Mouse (Mus musculus): ENCODE measurements around the gene Trub2. TPM values are rescaled to one million over a fixed set of nuclear protein-coding genes. Genes with fewer than 3 reads are reported as not detected.

Gene Trub2
- total and polyA plus RNA-seq, 3 experiments: 32.6 to 41.4 (median 39.0) TPM

GRCm38 (mm10) chr2:29738799-29739198 lies 49.5 kb downstream of the Trub2 start:
- H3K9ac ChIP-seq (ENCODE audit: insufficient read depth, low read depth): no peak overlapping the region

GRCm38 (mm10) chr2:29737209-29737925 lies 50.9 kb downstream of the Trub2 start:
- no peak overlapping the region for H3K4me2 ChIP-seq (ENCODE audit: insufficient read depth, low read depth, poor library complexity, severe bottlenecking)
- H3K4me3 ChIP-seq (replicated peaks in 1 of 3; ENCODE audit: low read depth in 2 of 3, low read length in 2 of 3, poor library complexity in 1 of 3): no peak overlapping the region
- H3K27ac ChIP-seq (ENCODE audit: insufficient read depth, low read depth): no peak overlapping the region
- no peak overlapping the region for H3K9ac ChIP-seq (ENCODE audit: insufficient read depth, low read depth)
- H3K36me3 ChIP-seq (replicated peaks in 1 of 2; ENCODE audit: control insufficient read depth in 1 of 2, insufficient read depth in 1 of 2, low read length in 1 of 2): peaks cover 80 to 86% of the 10 kb centered on the region in 2 experiments
- DNase-seq (ENCODE audit: extremely low read depth): no peak
- no peaks in the 10 kb centered on the region for H3K79me2 ChIP-seq (replicated peaks; ENCODE audit: control insufficient read depth, extremely low read depth, insufficient read depth, poor library complexity, severe bottlenecking)
- in situ Hi-C loops (cut with MboI; ENCODE audit: low pct_ligation_motif_present, low pct_unique_long_range_greater_than_20kb, low sequenced_read_pairs) (no loop called here), dilution Hi-C loops (cut with MboI; ENCODE audit: extremely low pct_ligation_motif_present, extremely low pct_unique_long_range_greater_than_20kb, low sequenced_read_pairs) (no loop called here)
- peaks cover 0 to 31% of the 10 kb centered on the region in 2 experiments; a peak in 2 of 4 replicates for H3K4me1 ChIP-seq (ENCODE audit: control insufficient read depth in 1 of 2, insufficient read depth in 2 of 2)
- H3K27me3 ChIP-seq (replicated peaks): no peaks in the 10 kb centered on the region
- no peak for TF ChIP-seq ZC3H11A (IDR thresholded peaks at IDR 0.05; ENCODE audit: low read depth, low read length)
- no peak for TF ChIP-seq ETS1 (conservative IDR thresholded peaks at IDR 0.05; ENCODE audit: low read depth, low read length)
- TF ChIP-seq TCF12 (IDR thresholded peaks at IDR 0.05; ENCODE audit: low read depth, low read length): no peak
- no peak for TF ChIP-seq KAT2A (IDR thresholded peaks at IDR 0.05; ENCODE audit: insufficient replicate concordance, low read length)
- TF ChIP-seq E2F4 (IDR thresholded peaks at IDR 0.05; ENCODE audit: insufficient replicate concordance, low read depth, low read length): no peak
- TF ChIP-seq MYC (IDR thresholded peaks at IDR 0.05; ENCODE audit: low read depth, low read length): no peak
- no peak for TF ChIP-seq PAX5 (IDR thresholded peaks at IDR 0.05; ENCODE audit: low read length)
- no peak for TF ChIP-seq RCOR1 (conservative IDR thresholded peaks at IDR 0.05; ENCODE audit: low read depth, low read length)
- no peak for TF ChIP-seq GABPA (IDR thresholded peaks at IDR 0.05; ENCODE audit: insufficient replicate concordance, low read depth, low read length)
- TF ChIP-seq EP300 (IDR thresholded peaks at IDR 0.05; ENCODE audit: low read length): no peak
- no peak for TF ChIP-seq NRF1 (IDR thresholded peaks at IDR 0.05; ENCODE audit: low read depth, low read length)
- TF ChIP-seq MXI1 (IDR thresholded peaks at IDR 0.05; ENCODE audit: low read depth, low read length): no peak
- no peak for TF ChIP-seq SMC3 (IDR thresholded peaks at IDR 0.05; ENCODE audit: low read depth, low read length)
- TF ChIP-seq MAX (IDR thresholded peaks at IDR 0.05; ENCODE audit: low read length): no peak
- no peak for TF ChIP-seq CHD1 (IDR thresholded peaks at IDR 0.05; ENCODE audit: low read depth, low read length)
- TF ChIP-seq POLR2A (IDR thresholded peaks at IDR 0.05; ENCODE audit: low read depth, low read length): no peak
- TF ChIP-seq MAZ (IDR thresholded peaks at IDR 0.05; ENCODE audit: low read depth, low read length): no peak
- no peaks in the 10 kb centered on the region for H3K9me3 ChIP-seq (replicated peaks; ENCODE audit: low read length)

More at GRCm38 (mm10) chr2:29738799-29739198, 49.5 kb downstream of the Trub2 start:
- no peaks in the 10 kb centered on the region for H3K9me3 ChIP-seq (replicated peaks; ENCODE audit: low read length)
- H3K4me3 ChIP-seq (replicated peaks in 1 of 3; ENCODE audit: low read depth in 2 of 3, low read length in 2 of 3, poor library complexity in 1 of 3): no peak overlapping the region
- H3K27me3 ChIP-seq (replicated peaks): no peaks in the 10 kb centered on the region
- H3K27ac ChIP-seq (ENCODE audit: insufficient read depth, low read depth): no peak overlapping the region
- DNase-seq (ENCODE audit: extremely low read depth): no peak
- in situ Hi-C loops (cut with MboI; ENCODE audit: low pct_ligation_motif_present, low pct_unique_long_range_greater_than_20kb, low sequenced_read_pairs): no loop called here
- dilution Hi-C loops (cut with MboI; ENCODE audit: extremely low pct_ligation_motif_present, extremely low pct_unique_long_range_greater_than_20kb, low sequenced_read_pairs): no loop called here
- peaks cover 0 to 31% of the 10 kb centered on the region in 2 experiments; a peak in 2 of 4 replicates for H3K4me1 ChIP-seq (ENCODE audit: control insufficient read depth in 1 of 2, insufficient read depth in 2 of 2)
- H3K36me3 ChIP-seq (replicated peaks in 1 of 2; ENCODE audit: control insufficient read depth in 1 of 2, insufficient read depth in 1 of 2, low read length in 1 of 2): peaks cover 66 to 72% of the 10 kb centered on the region in 2 experiments
- no peak for TF ChIP-seq KAT2A (IDR thresholded peaks at IDR 0.05; ENCODE audit: insufficient replicate concordance, low read length)
- no peak for TF ChIP-seq MAX (IDR thresholded peaks at IDR 0.05; ENCODE audit: low read length)
- no peak for TF ChIP-seq MXI1 (IDR thresholded peaks at IDR 0.05; ENCODE audit: low read depth, low read length)
- TF ChIP-seq UBTF (IDR thresholded peaks at IDR 0.05; ENCODE audit: low read depth, low read length): no peak
- TF ChIP-seq SMC3 (IDR thresholded peaks at IDR 0.05; ENCODE audit: low read depth, low read length): no peak
- TF ChIP-seq MAFK (IDR thresholded peaks at IDR 0.05; ENCODE audit: insufficient replicate concordance, low read length): no peak
- TF ChIP-seq ZC3H11A (IDR thresholded peaks at IDR 0.05; ENCODE audit: low read depth, low read length): no peak
- TF ChIP-seq E2F4 (IDR thresholded peaks at IDR 0.05; ENCODE audit: insufficient replicate concordance, low read depth, low read length): no peak
- TF ChIP-seq NRF1 (IDR thresholded peaks at IDR 0.05; ENCODE audit: low read depth, low read length): no peak
- no peak for TF ChIP-seq CHD2 (IDR thresholded peaks at IDR 0.05; ENCODE audit: low read length)
- no peak for TF ChIP-seq POLR2A (IDR thresholded peaks at IDR 0.05; ENCODE audit: low read depth, low read length)
- TF ChIP-seq PAX5 (IDR thresholded peaks at IDR 0.05; ENCODE audit: low read length): no peak
- no peak overlapping the region for H3K4me2 ChIP-seq (ENCODE audit: insufficient read depth, low read depth, poor library complexity, severe bottlenecking)
- no peaks in the 10 kb centered on the region for H3K79me2 ChIP-seq (replicated peaks; ENCODE audit: control insufficient read depth, extremely low read depth, insufficient read depth, poor library complexity, severe bottlenecking)
